Mouse (Mus musculus) lung, postnatal 36 days (tissue): ENCODE data around the gene 9230102O04Rik.
A peak's percentile ranks its signal among the peaks of the same experiment; 100 is the strongest.

Source experiments
- DNase-seq: peaks from one replicate; pipeline ENCODE4 v3.0.0; 2022; ENCODE audit warnings: mixed read lengths

Gene 9230102O04Rik

GRCm38 (mm10) chr2:9884533-9885216 lies 4.7 kb downstream of the 9230102O04Rik start:
- DNase-seq: no peak

GRCm38 (mm10) chr2:9883803-9884532 lies 5.4 kb downstream of the 9230102O04Rik start:
- no peak for DNase-seq

- DNase-seq: no peak
Observed at GRCm38 (mm10) chr2:9882926-9883802, 6.2 kb downstream of the 9230102O04Rik start.

- DNase-seq: peak; percentile 47
Observed at GRCm38 (mm10) chr2:9882371-9882925, 6.9 kb downstream of the 9230102O04Rik start.

- no peak for DNase-seq
Observed at GRCm38 (mm10) chr2:9881611-9882023, 7.7 kb downstream of the 9230102O04Rik start.

GRCm38 (mm10) chr2:9881051-9881591 lies 8.2 kb downstream of the 9230102O04Rik start, which contains the start of gene 4930412O13Rik:
4930412O13Rik (plus strand) TSS chr2:9881252.
- DNase-seq: no peak

GRCm38 (mm10) chr2:9880271-9880670 lies 9.1 kb downstream of the 9230102O04Rik start:
- DNase-seq: no peak

GRCm38 (mm10) chr2:9879493-9879892 lies 9.8 kb downstream of the 9230102O04Rik start:
- peak; percentile 98 for DNase-seq

- peak; percentile 28 for DNase-seq
Observed at GRCm38 (mm10) chr2:9879092-9879491, 10.2 kb downstream of the 9230102O04Rik start.

GRCm38 (mm10) chr2:9878564-9879081 lies 10.7 kb downstream of the 9230102O04Rik start:
- peak; percentile 77 for DNase-seq

- DNase-seq: no peak
Observed at GRCm38 (mm10) chr2:9877966-9878563, 11.3 kb downstream of the 9230102O04Rik start.

- no peak for DNase-seq
Observed at GRCm38 (mm10) chr2:9877326-9877690, 12.0 kb downstream of the 9230102O04Rik start.

GRCm38 (mm10) chr2:9876621-9877325 lies 12.6 kb downstream of the 9230102O04Rik start:
- DNase-seq: no peak

GRCm38 (mm10) chr2:9875676-9876357 lies 13.5 kb downstream of the 9230102O04Rik start:
- no peak for DNase-seq

GRCm38 (mm10) chr2:9875220-9875619 lies 14.1 kb downstream of the 9230102O04Rik start:
- no peak for DNase-seq

GRCm38 (mm10) chr2:9874467-9875219 lies 14.7 kb downstream of the 9230102O04Rik start:
- DNase-seq: no peak

GRCm38 (mm10) chr2:9873757-9874156 lies 15.6 kb downstream of the 9230102O04Rik start:
- no peak for DNase-seq

- no peak for DNase-seq
Observed at GRCm38 (mm10) chr2:9872682-9873081, 16.7 kb downstream of the 9230102O04Rik start.

- DNase-seq: no peak
Observed at GRCm38 (mm10) chr2:9871798-9872197, 17.5 kb downstream of the 9230102O04Rik start.
